Mouse (Mus musculus): ENCODE measurements around the gene Olfr1008.

GRCm38 (mm10) chr2:85715119-85715518, 25.9 kb downstream of the Olfr1008 start, which contains the start of gene Olfr1009:
- TF ChIP-seq CTCF (conservative IDR thresholded peaks at IDR 0.05; ENCODE audit: low read length) (no peak), POU5F1 (IDR thresholded peaks at IDR 0.05; ENCODE audit: borderline replicate concordance, low read length) (no peak), NANOG (IDR thresholded peaks at IDR 0.05; ENCODE audit: borderline replicate concordance, low read length) (no peak)

Measured in E14TG2a.4 (cell line).